Mouse (Mus musculus): Measurements from ENCODE around the gene Mrvi1.

The Mrvi1 gene

GRCm38 (mm10) chr7:110823995-110824953 lies 158.0 kb downstream of the Mrvi1 start:
- DNase-seq (ENCODE audit: inconsistent ontology term), result no peak

GRCm38 (mm10) chr7:110823593-110823992 lies 158.7 kb downstream of the Mrvi1 start:
- peak; percentile 60 for DNase-seq (ENCODE audit: inconsistent ontology term)

- DNase-seq (ENCODE audit: inconsistent ontology term), result no peak
Observed at GRCm38 (mm10) chr7:110823076-110823475, 159.2 kb downstream of the Mrvi1 start.

- DNase-seq (ENCODE audit: inconsistent ontology term), result no peak
Observed at GRCm38 (mm10) chr7:110822055-110822454, 160.2 kb downstream of the Mrvi1 start.

DNA sequence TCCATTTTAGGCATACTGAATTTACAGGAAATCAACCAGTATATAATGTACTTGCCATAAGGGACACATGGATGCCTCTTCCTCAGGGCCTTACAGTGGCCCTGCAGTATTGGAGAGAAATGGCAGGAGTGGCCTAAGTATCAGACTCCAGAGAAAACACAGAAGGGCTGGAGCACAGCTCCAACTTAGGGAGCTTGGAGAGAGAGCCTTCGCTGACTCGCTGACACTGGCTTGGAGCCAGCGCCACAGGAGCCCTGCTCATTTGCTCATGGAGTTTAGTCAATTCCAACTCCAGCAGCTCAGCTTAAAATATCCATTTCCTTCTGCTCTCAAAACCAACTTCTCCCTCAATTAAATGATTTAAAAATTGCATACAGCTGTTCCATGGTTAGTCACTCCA lies 160.6 kb downstream of the Mrvi1 start:
- DNase-seq (ENCODE audit: inconsistent ontology term), result peak; percentile 52

DNA sequence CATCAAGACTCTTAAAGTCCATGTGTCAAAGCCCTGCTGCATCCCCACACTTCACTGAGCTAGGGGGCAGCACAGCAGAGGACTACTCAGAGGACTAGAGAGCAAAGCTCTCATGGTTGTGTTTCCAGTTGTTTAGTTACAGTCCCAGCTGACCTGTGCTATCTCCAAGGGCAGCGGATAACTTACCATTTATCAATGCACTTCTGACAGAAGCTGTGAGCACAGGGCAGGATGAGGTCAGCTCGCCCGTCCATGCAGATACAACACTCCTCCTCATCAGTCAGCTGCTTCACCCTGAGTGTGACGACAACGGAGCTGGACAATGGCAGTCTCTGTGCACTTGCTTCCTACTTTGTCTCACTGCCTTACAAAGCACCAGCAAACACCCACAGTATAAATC lies 161.2 kb downstream of the Mrvi1 start:
- peak; percentile 80 for DNase-seq (ENCODE audit: inconsistent ontology term)

- DNase-seq (ENCODE audit: inconsistent ontology term), result no peak
Observed at GRCm38 (mm10) chr7:110818787-110819350, 163.4 kb downstream of the Mrvi1 start.

All from Muller cell, postnatal 12 days (primary cell).